Mouse (Mus musculus): ENCODE data around the gene Kctd19.
A peak's percentile ranks its signal among the peaks of the same experiment; 100 is the strongest.

The Kctd19 gene

GRCm38 (mm10) chr8:105413391-105413790 lies at the start of gene Kctd19, which contains the start of gene Lrrc36:
Gene Kctd19, minus strand, starts transcription at chr8:105413502.
Gene Lrrc36, plus strand, starts transcription at chr8:105413571.
- DNase-seq: peak; percentile 81

- DNase-seq: peak; percentile 67
These were observed 47.9 kb upstream of the Kctd19 start for GRCm38 (mm10) chr8:105461085-105461803.

GRCm38 (mm10) chr8:105455218-105455617 lies 41.9 kb upstream of the Kctd19 start:
- no peak for DNase-seq

GRCm38 (mm10) chr8:105454088-105454487 lies 40.8 kb upstream of the Kctd19 start:
- peak; percentile 71 for DNase-seq

- no peak for DNase-seq
These were observed 40.0 kb upstream of the Kctd19 start for GRCm38 (mm10) chr8:105453296-105453695.

DNA sequence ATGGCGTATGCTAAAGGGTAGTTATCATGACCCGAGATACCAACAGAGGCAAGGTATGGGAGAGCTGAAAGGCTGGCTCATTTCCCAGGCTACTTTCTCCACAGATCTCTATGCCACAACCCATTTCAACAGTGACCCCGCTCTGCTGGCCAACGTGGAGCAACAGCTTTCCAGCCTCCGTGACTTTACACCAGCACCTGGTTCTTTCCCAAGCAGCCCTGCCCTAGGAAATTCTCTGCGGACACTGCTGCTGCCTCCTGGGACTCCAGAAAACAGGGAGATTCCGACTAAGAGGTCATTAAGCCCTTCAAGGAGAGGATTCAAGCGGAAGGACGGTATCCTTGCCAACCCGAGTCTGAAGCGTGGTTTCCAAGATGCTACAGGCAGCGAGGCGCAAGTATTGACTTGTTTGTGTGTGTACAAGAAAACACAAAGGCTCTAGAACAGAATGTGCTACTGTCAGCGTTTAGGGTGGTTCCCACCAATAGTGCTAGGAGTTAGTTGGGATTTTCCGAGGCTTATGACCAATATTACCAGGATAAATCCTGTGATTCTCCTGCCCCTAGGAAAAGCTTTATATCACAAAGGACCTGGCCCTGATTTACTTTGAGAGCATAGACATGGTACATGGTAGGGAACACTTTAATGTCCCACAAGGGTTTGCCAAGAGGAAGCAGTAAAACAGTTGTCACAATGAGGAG lies 38.8 kb upstream of the Kctd19 start:
- no peak for DNase-seq

GRCm38 (mm10) chr8:105450977-105451376 lies 37.7 kb upstream of the Kctd19 start:
- no peak for DNase-seq

- DNase-seq: no peak
These were observed 35.3 kb upstream of the Kctd19 start for GRCm38 (mm10) chr8:105448596-105448995.

- DNase-seq: no peak
These were observed 34.9 kb upstream of the Kctd19 start for GRCm38 (mm10) chr8:105448188-105448587.

GRCm38 (mm10) chr8:105446127-105446552 lies 32.8 kb upstream of the Kctd19 start:
- no peak for DNase-seq

DNA sequence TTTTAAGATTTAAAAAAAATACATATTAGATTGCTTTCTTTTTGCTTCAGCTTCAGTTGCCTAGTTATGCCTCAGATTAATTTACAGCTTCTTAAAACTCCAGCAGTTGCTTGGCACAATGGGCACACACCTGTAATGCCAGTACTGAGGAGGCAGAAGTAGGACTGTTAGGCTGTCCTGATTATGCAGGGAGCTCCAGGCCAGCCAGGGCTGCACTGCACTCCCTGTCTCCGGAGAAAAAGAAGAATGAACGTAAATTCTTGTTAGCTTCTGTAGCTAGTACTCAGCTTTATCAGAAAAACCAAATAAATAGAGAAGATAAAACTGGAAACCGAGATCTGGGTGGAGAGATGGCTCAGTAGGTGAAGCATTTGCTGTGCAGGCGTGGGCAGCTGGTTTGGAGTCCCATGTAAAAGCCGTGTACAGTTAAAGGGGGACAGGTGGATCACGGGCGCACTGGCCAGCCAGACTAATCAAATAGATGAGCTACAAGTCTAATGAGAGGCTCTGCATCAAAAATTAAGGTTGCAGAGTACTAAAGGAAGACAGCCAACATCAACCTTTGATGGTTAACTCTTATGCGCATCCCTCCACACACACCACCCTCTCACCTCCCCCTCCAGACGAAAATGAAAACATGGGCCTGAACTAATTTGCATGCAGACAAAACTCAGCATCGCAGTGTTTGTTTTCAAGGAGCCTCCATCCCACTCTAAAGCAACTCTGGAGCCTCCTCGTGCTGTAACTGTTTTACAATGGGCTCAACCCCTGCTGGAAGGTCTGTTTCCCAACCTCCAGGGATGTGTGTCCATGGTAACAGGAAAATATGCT lies 32.2 kb upstream of the Kctd19 start:
- DNase-seq: no peak

DNA sequence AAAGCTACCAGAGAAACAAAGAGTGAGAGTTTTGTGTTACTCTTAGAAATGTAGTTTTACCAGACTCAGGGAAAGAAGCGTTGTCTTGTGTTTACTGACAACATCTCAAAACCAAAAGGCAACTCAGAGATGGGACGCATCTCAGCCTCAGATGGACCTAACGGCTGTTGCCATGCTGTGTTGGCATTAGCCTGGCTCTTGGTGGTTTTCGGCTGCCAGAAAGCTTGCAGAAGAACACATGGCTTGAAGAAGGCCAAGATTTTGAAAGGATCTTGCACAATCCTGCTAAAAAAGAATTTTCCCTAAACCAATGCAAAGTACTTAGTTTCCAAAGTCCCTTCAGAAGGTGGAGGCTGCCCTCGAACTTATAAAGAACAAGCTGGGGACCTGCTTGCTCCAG lies 29.4 kb upstream of the Kctd19 start:
- no peak for DNase-seq

DNA sequence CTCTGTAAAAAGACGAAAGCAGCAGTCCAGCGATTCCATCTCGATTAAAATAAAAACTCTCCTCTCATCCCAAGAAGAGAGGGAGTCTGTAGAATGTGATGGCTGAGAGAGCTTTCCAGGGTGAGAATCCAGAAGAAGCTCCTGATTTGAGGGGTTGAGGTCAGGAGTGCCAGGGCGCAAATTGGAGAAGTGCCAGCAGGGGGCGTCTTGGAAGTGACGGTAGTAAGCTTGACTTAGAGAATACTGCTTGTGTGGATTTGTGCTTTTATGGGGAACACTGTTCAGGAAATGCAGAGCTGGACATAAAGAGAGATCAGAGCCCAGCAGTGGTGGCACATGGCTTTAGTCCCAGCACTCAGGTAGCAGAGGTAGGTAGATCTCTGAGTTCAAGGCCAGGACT lies 28.1 kb upstream of the Kctd19 start:
- peak; percentile 70 for DNase-seq

DNA sequence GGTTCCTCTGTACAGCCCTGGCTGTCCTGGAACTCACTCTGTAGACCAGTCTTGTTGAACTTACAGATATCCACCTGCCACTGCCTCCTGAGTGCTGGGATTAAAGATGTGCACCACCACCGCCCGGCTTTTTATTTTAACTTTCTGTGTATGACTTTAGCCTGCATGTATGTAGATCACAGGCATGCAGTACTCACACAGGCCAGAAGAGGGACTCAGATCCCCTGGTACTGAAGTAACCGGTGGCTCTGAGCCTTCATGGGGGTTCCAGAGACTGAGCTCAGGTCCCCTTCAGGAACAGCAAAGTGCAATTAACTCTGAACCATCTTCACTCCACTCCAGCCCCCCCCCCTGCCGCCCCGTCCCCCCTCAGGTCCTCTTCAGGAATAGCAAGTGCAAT lies 25.6 kb upstream of the Kctd19 start:
- DNase-seq: peak; percentile 73

DNA sequence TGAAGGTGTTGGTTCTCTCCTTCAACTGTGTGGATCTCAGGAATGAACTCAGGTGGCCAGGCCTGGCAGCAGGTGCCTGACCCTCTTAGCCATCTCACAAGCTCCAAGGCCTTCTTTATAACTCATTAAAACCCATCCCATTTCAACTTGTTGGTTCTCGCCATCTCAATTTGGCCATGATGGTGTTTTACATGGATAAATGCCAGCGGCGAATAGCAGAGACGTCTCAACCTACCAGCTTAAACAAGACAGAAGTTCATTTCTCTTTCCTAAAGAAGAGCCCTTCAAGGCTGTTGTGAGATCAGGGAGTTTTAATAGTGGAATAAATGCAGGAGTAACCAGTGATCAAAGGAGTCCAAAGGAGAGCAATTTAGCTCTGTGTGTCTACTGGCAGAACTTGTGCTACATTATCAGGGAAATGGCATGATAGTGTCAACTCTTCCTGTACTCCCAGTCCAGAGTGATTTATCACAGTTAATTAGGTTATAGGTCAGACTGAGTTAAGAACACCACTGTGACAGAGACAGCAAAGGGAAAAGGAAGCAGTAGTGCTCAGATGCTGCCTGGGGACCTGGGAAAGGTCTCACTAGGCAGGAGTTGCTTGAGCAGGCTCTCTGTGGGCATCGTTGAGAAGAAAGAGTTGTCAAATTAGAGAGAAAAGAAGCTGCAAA lies 23.9 kb upstream of the Kctd19 start:
- no peak for DNase-seq

DNA sequence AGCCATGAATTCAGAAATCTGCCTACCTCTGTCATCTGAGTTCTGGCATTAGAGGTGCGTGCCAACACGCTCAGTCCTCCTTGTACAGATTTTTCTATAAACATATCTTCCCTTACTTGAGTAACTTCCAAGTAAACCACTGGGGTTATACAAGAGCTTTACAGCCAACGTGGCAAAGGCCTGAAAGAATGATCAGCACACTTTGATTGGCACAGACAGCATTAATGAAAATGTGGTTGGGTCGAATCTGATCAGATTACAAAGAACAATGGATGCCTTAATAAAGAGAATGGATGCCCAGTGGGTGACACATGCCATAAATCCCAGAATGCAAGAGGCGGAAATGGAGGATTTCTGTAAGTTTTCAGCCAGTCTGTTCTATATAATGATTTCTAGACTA lies 22.9 kb upstream of the Kctd19 start:
- DNase-seq: no peak

DNA sequence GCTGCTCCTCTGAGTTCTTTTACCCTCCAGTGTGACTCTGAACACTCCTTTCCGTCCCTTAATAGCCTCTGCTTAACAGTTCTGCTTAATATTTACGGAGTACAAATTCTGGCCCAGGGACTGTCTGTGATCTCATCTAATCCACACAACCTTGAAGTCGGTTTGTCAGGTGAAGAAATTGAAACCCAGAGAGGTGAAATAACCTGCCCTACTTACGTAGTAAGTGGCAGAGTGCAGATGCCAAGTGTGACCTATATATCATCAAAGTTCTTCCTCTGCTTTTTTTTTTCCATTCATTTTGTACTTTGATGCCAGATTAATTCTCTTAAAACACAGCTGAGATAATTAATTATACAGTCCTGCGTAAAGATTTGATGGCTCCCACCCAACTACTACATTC lies 20.8 kb upstream of the Kctd19 start:
- no peak for DNase-seq

DNA sequence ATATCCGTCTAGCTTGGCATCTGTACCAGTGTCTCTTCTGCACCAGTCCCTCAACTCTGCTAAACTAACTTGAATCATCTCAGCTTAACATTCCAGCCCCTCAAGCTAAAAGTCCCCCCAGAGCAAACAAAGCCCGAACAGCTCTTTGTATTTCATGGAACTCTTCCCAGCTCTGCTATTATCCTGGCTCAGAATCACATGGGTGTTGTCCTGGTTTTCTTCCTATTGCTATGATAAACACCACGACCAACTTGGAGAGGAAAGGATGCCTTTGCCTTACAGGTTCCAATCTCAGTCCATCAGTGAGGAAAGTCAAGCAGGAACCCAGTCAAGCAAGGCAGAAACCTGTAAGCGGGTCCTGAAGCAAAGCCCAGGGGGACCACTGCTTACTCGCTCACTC lies 20.2 kb upstream of the Kctd19 start:
- DNase-seq: peak; percentile 65

DNA sequence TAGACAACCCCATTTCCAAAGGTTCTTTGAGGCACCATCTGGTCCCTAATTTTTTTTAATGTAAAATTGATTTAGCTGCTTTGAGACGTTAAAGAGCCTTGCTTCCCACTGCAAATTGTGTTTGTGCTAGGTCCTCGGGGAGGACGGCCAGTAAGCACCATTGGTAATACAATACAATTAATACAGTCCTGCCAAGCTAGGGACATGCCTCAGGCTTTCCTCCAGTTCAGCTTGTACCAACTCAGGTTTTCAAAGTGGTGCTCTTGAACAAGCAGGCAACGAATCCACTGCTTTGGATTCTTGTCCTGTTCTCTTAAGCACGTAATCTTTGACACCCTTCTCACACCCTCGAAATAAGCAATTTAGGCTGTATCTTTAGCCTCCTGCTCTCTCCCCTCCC lies 19.7 kb upstream of the Kctd19 start:
- peak; percentile 24 for DNase-seq

- no peak for DNase-seq
These were observed 18.6 kb upstream of the Kctd19 start for GRCm38 (mm10) chr8:105431743-105432515.

- DNase-seq: peak; percentile 36
These were observed 13.6 kb upstream of the Kctd19 start for GRCm38 (mm10) chr8:105426878-105427277.

GRCm38 (mm10) chr8:105422006-105422405 lies 8.7 kb upstream of the Kctd19 start:
- DNase-seq: no peak

Measured in lung, postnatal 36 days (tissue).